Mouse (Mus musculus): ENCODE data around the gene Sqor.

Gene Sqor

GRCm38 (mm10) chr2:122776823-122777222 is 11.8 kb downstream of the Sqor start:
- Histone ChIP-seq H3K36me3 (ENCODE audit: insufficient read depth, low read length) (no peaks in the 10 kb centered on the region), H3K27me3 (ENCODE audit: insufficient read depth, low read length) (no peaks in the 10 kb centered on the region), H3K9me3 (ENCODE audit: low read length) (no peaks in the 10 kb centered on the region), H3K4me1 (replicated peaks; ENCODE audit: low read depth, low read length) (no peaks in the 10 kb centered on the region), H3K4me3 (replicated peaks; ENCODE audit: low read length) (no peak overlapping the region)
- no peak for TF ChIP-seq CTCF (conservative IDR thresholded peaks at IDR 0.05; ENCODE audit: low read length)
- TF ChIP-seq NANOG (IDR thresholded peaks at IDR 0.05; ENCODE audit: borderline replicate concordance, low read length) = no peak
- no peak for TF ChIP-seq POU5F1 (IDR thresholded peaks at IDR 0.05; ENCODE audit: borderline replicate concordance, low read length)

- TF ChIP-seq CTCF (conservative IDR thresholded peaks at IDR 0.05; ENCODE audit: low read length) = no peak
- TF ChIP-seq NANOG (IDR thresholded peaks at IDR 0.05; ENCODE audit: borderline replicate concordance, low read length) = no peak
- no peak for TF ChIP-seq POU5F1 (IDR thresholded peaks at IDR 0.05; ENCODE audit: borderline replicate concordance, low read length)
- Histone ChIP-seq H3K4me1 (replicated peaks; ENCODE audit: low read depth, low read length) (no peaks in the 10 kb centered on the region), H3K27me3 (ENCODE audit: insufficient read depth, low read length) (no peaks in the 10 kb centered on the region), H3K36me3 (ENCODE audit: insufficient read depth, low read length) (no peaks in the 10 kb centered on the region), H3K4me3 (replicated peaks; ENCODE audit: low read length) (no peak overlapping the region), H3K9me3 (ENCODE audit: low read length) (no peaks in the 10 kb centered on the region)
These were observed 14.9 kb downstream of the Sqor start for GRCm38 (mm10) chr2:122779967-122780366.

- Histone ChIP-seq H3K27me3 (ENCODE audit: insufficient read depth, low read length) (no peaks in the 10 kb centered on the region), H3K4me1 (replicated peaks; ENCODE audit: low read depth, low read length) (no peaks in the 10 kb centered on the region), H3K4me3 (replicated peaks; ENCODE audit: low read length) (no peak overlapping the region), H3K36me3 (ENCODE audit: insufficient read depth, low read length) (no peaks in the 10 kb centered on the region), H3K9me3 (ENCODE audit: low read length) (no peaks in the 10 kb centered on the region)
- TF ChIP-seq POU5F1 (IDR thresholded peaks at IDR 0.05; ENCODE audit: borderline replicate concordance, low read length) = no peak
- no peak for TF ChIP-seq NANOG (IDR thresholded peaks at IDR 0.05; ENCODE audit: borderline replicate concordance, low read length)
- TF ChIP-seq CTCF (conservative IDR thresholded peaks at IDR 0.05; ENCODE audit: low read length) = no peak
These were observed 15.4 kb downstream of the Sqor start for GRCm38 (mm10) chr2:122780447-122780846.

GRCm38 (mm10) chr2:122781590-122782356 is 16.7 kb downstream of the Sqor start:
- no peaks in the 10 kb centered on the region for H3K27me3 ChIP-seq (ENCODE audit: insufficient read depth, low read length)
- no peak for TF ChIP-seq POU5F1 (IDR thresholded peaks at IDR 0.05; ENCODE audit: borderline replicate concordance, low read length)
- no peak for TF ChIP-seq NANOG (IDR thresholded peaks at IDR 0.05; ENCODE audit: borderline replicate concordance, low read length)
- no peaks in the 10 kb centered on the region for H3K36me3 ChIP-seq (ENCODE audit: insufficient read depth, low read length)
- H3K4me3 ChIP-seq (replicated peaks; ENCODE audit: low read length) = no peak overlapping the region
- H3K4me1 ChIP-seq (replicated peaks; ENCODE audit: low read depth, low read length) = no peaks in the 10 kb centered on the region
- H3K9me3 ChIP-seq (ENCODE audit: low read length) = no peaks in the 10 kb centered on the region

- no peaks in the 10 kb centered on the region for H3K36me3 ChIP-seq (ENCODE audit: insufficient read depth, low read length)
- no peaks in the 10 kb centered on the region for H3K4me1 ChIP-seq (replicated peaks; ENCODE audit: low read depth, low read length)
- H3K4me3 ChIP-seq (replicated peaks; ENCODE audit: low read length) = no peak overlapping the region
- H3K9me3 ChIP-seq (ENCODE audit: low read length) = no peaks in the 10 kb centered on the region
- no peaks in the 10 kb centered on the region for H3K27me3 ChIP-seq (ENCODE audit: insufficient read depth, low read length)
- TF ChIP-seq CTCF (conservative IDR thresholded peaks at IDR 0.05; ENCODE audit: low read length) (no peak), NANOG (IDR thresholded peaks at IDR 0.05; ENCODE audit: borderline replicate concordance, low read length) (no peak), POU5F1 (IDR thresholded peaks at IDR 0.05; ENCODE audit: borderline replicate concordance, low read length) (no peak)
These were observed 18.7 kb downstream of the Sqor start for GRCm38 (mm10) chr2:122783730-122784129.

GRCm38 (mm10) chr2:122784701-122785100 is 19.7 kb downstream of the Sqor start:
- H3K27me3 ChIP-seq (ENCODE audit: insufficient read depth, low read length) = no peaks in the 10 kb centered on the region
- H3K9me3 ChIP-seq (ENCODE audit: low read length) = no peaks in the 10 kb centered on the region
- no peak overlapping the region for H3K4me3 ChIP-seq (replicated peaks; ENCODE audit: low read length)
- no peak for TF ChIP-seq NANOG (IDR thresholded peaks at IDR 0.05; ENCODE audit: borderline replicate concordance, low read length)
- no peak for TF ChIP-seq CTCF (conservative IDR thresholded peaks at IDR 0.05; ENCODE audit: low read length)
- no peak for TF ChIP-seq POU5F1 (IDR thresholded peaks at IDR 0.05; ENCODE audit: borderline replicate concordance, low read length)
- H3K36me3 ChIP-seq (ENCODE audit: insufficient read depth, low read length) = no peaks in the 10 kb centered on the region
- H3K4me1 ChIP-seq (replicated peaks; ENCODE audit: low read depth, low read length) = no peaks in the 10 kb centered on the region

- Histone ChIP-seq H3K9me3 (ENCODE audit: low read length) (no peaks in the 10 kb centered on the region), H3K4me3 (replicated peaks; ENCODE audit: low read length) (no peak overlapping the region), H3K27me3 (ENCODE audit: insufficient read depth, low read length) (no peaks in the 10 kb centered on the region), H3K36me3 (ENCODE audit: insufficient read depth, low read length) (no peaks in the 10 kb centered on the region), H3K4me1 (replicated peaks; ENCODE audit: low read depth, low read length) (no peaks in the 10 kb centered on the region)
- no peak for TF ChIP-seq POU5F1 (IDR thresholded peaks at IDR 0.05; ENCODE audit: borderline replicate concordance, low read length)
- no peak for TF ChIP-seq CTCF (conservative IDR thresholded peaks at IDR 0.05; ENCODE audit: low read length)
- TF ChIP-seq NANOG (IDR thresholded peaks at IDR 0.05; ENCODE audit: borderline replicate concordance, low read length) = no peak
These were observed 21.1 kb downstream of the Sqor start for GRCm38 (mm10) chr2:122786167-122786566.

- Histone ChIP-seq H3K9me3 (ENCODE audit: low read length) (no peaks in the 10 kb centered on the region), H3K27me3 (ENCODE audit: insufficient read depth, low read length) (no peaks in the 10 kb centered on the region), H3K4me3 (replicated peaks; ENCODE audit: low read length) (no peak overlapping the region), H3K36me3 (ENCODE audit: insufficient read depth, low read length) (no peaks in the 10 kb centered on the region), H3K4me1 (replicated peaks; ENCODE audit: low read depth, low read length) (no peaks in the 10 kb centered on the region)
- no peak for TF ChIP-seq CTCF (conservative IDR thresholded peaks at IDR 0.05; ENCODE audit: low read length)
- TF ChIP-seq POU5F1 (IDR thresholded peaks at IDR 0.05; ENCODE audit: borderline replicate concordance, low read length) = no peak
- TF ChIP-seq NANOG (IDR thresholded peaks at IDR 0.05; ENCODE audit: borderline replicate concordance, low read length) = no peak
These were observed 24.3 kb downstream of the Sqor start for GRCm38 (mm10) chr2:122789311-122789710.

GRCm38 (mm10) chr2:122789730-122790129 is 24.7 kb downstream of the Sqor start:
- Histone ChIP-seq H3K4me3 (replicated peaks; ENCODE audit: low read length) (no peak overlapping the region), H3K27me3 (ENCODE audit: insufficient read depth, low read length) (no peaks in the 10 kb centered on the region), H3K36me3 (ENCODE audit: insufficient read depth, low read length) (no peaks in the 10 kb centered on the region), H3K9me3 (ENCODE audit: low read length) (no peaks in the 10 kb centered on the region), H3K4me1 (replicated peaks; ENCODE audit: low read depth, low read length) (no peaks in the 10 kb centered on the region)
- no peak for TF ChIP-seq NANOG (IDR thresholded peaks at IDR 0.05; ENCODE audit: borderline replicate concordance, low read length)
- no peak for TF ChIP-seq CTCF (conservative IDR thresholded peaks at IDR 0.05; ENCODE audit: low read length)
- TF ChIP-seq POU5F1 (IDR thresholded peaks at IDR 0.05; ENCODE audit: borderline replicate concordance, low read length) = no peak

Data from E14TG2a.4 (cell line).